Mouse (Mus musculus) liver, embryonic 15.5 days (tissue): Measurements from ENCODE around the gene Itsn1. TPM values are rescaled to one million over a fixed set of nuclear protein-coding genes. Genes with fewer than 3 reads are reported as not detected.
A peak's percentile ranks its signal among the peaks of the same experiment; 100 is the strongest.

Experiments
- ATAC-seq: fragments of 200-750 bp; cut with Nextera tagmentation; 2 replicates; pipeline ENCODE4 v1.8.0; 2017; ENCODE audit warnings: moderate number of reproducible peaks, mild to moderate bottlenecking, moderate library complexity; ENCODE audit not compliant: insufficient read depth
- H3K27ac ChIP-seq: fragments of 300-500 bp; sonication (generic); replicated peaks from 2 replicates; pipeline ENCODE4 v1.5.1; 2015; ENCODE audit warnings: mild to moderate bottlenecking, inconsistent platforms
- H3K27me3 ChIP-seq: fragments of 300-500 bp; sonication (generic); 2 replicates; pipeline ENCODE4 v1.6.1; 2015; ENCODE audit warnings: mild to moderate bottlenecking, inconsistent platforms
- H3K36me3 ChIP-seq: fragments of 300-500 bp; sonication (generic); replicated peaks from 2 replicates; pipeline ENCODE4 v1.6.1; 2015; ENCODE audit warnings: moderate library complexity, mild to moderate bottlenecking, inconsistent platforms
- H3K4me1 ChIP-seq: fragments of 300-500 bp; sonication (generic); replicated peaks from 2 replicates; pipeline ENCODE4 v1.6.1; 2015; ENCODE audit warnings: inconsistent platforms
- H3K4me2 ChIP-seq: fragments of 300-500 bp; sonication (generic); 2 replicates; pipeline ENCODE4 v1.6.1; 2015; ENCODE audit warnings: moderate library complexity, mild to moderate bottlenecking, inconsistent platforms
- H3K4me3 ChIP-seq: fragments of 300-500 bp; sonication (generic); replicated peaks from 2 replicates; pipeline ENCODE4 v1.5.1; 2015; ENCODE audit warnings: mild to moderate bottlenecking, inconsistent platforms
- H3K9ac ChIP-seq: fragments of 300-500 bp; sonication (generic); 2 replicates; pipeline ENCODE4 v1.6.1; 2015; ENCODE audit warnings: moderate library complexity, mild to moderate bottlenecking, inconsistent platforms
- H3K9me3 ChIP-seq: fragments of 300-500 bp; sonication (generic); replicated peaks from 2 replicates; pipeline ENCODE4 v1.6.1; 2016; ENCODE audit warnings: inconsistent platforms
- WGBS: fragments of 180-500 bp; shearing (Covaris S2); methylation state at CpG from one replicate; pipeline ENCODE4 v1.1.7; 2015; ENCODE audit warnings: mixed read lengths; ENCODE audit not compliant: insufficient replicate concordance; 5-methylcytosine and 5-hydroxymethylcytosine counted together
- polyA plus RNA-seq: library from polyadenylated mRNA; unstranded; fragments of >200 nt; fragmentation: Nextera tagmentation; extraction: Ambion mirVana; gene quantifications from 2 replicates; pipeline ENCODE4 v1.2.1, GENCODE M21; 2015

Itsn1 gene
- polyA plus RNA-seq, 1 experiment from 2014 or later: 50.4 TPM

DNA sequence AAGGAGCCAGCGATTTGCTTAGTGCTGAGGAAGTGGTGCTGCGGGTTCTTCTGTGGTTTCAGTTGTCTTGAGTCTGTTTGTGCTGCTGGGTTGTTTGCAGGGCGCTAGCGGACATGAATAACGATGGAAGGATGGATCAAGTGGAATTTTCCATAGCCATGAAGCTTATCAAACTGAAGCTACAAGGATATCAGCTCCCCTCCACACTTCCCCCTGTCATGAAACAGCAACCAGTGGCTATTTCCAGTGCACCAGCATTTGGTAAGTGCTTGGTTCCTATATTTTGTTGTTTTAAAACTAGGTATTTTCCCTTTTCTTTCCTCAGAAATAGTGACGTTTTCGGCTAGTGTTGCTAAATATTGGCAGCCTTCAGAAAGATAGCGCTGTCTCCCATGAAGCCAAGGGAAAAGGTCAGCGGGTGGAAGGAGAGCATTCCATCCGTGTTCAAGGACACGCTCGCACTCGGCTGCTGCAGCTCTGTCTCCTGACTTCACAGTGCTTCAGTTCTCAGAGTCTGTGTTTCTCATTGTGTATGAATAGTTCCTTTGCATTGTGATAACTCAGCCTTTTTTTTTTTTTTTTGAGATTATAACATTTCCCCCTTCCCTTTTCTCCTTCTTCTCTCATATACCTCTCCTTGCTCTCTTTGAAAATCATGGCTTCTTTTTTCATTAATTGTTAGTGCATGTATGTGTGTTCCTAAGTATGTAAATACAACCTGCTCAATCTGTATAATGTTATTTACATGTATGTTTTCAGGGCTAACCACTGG lies 64.6 kb downstream of the Itsn1 start:
- H3K27me3 ChIP-seq: peaks cover 48% of the 10 kb centered on the region
- WGBS: 20% methylated on average over 13 of the region's 13 CpGs
- no peaks in the 10 kb centered on the region for H3K9me3 ChIP-seq
- peaks cover 31% of the 10 kb centered on the region for H3K4me1 ChIP-seq
- H3K36me3 ChIP-seq: no peaks in the 10 kb centered on the region
- H3K27ac ChIP-seq: 0 out of 2 replicates have a peak overlapping the region, but pooled peaks have one; percentile 7
- H3K4me3 ChIP-seq: no peak overlapping the region
- H3K4me2 ChIP-seq: peak overlapping the region; percentile 27
- no peak for ATAC-seq
- H3K9ac ChIP-seq: no peak overlapping the region

DNA sequence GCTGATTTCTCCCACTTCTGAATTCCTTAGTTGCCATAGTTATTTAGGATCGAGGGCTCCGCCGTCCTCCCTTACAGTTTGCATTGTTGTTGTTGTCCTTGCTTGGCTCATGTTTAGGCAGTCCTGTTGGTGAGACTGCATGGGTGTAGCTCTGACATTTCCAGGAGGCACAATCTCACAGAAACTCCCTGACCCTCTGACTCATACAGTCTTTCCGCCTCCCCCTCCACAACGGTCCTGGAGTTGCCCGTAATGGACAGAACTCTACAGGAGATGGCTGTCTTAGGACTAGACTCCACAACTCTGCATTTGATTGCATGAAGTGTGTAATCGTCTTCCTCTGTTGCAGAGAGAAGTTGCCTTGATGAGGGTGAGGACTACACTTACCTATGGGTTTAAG lies 65.2 kb downstream of the Itsn1 start:
- Histone ChIP-seq H3K36me3 (no peaks in the 10 kb centered on the region), H3K4me2 (no peak overlapping the region), H3K9ac (no peak overlapping the region), H3K27ac (peak overlapping the region; percentile 46; the same call in 1 of the 2 replicates), H3K4me3 (no peak overlapping the region), H3K4me1 (peaks cover 31% of the 10 kb centered on the region), H3K9me3 (no peaks in the 10 kb centered on the region), H3K27me3 (peaks cover 48% of the 10 kb centered on the region)
- WGBS: 56% methylated on average over 7 of the region's 7 CpGs
- no peak for ATAC-seq

DNA sequence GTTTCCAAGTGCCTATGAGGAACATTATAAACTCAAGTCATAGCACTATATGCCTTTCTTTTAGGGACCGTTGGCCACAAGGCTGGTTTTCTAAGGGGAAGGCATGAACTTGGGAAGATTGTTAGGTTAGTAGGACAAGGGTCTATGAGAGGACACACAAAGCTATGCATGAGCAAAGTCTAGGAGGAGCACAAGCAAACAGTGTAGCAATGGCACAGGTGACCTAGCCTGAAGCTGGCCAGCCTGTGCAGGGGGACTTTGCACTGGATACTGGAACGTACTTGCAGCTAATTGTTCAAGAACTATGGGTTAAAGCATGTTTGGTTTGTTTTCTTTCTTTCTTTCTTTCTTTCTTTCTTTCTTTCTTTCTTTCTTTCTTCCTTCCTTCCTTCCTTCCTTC lies 66.0 kb downstream of the Itsn1 start:
- Histone ChIP-seq H3K9ac (no peak overlapping the region), H3K4me2 (no peak overlapping the region), H3K4me1 (peaks cover 24% of the 10 kb centered on the region), H3K4me3 (no peak overlapping the region), H3K36me3 (no peaks in the 10 kb centered on the region), H3K27me3 (peaks cover 48% of the 10 kb centered on the region), H3K27ac (peak overlapping the region; percentile 46; the same call in 1 of the 2 replicates), H3K9me3 (no peaks in the 10 kb centered on the region)
- ATAC-seq: peak; percentile 77
- WGBS: 60% methylated on average over 2 of the region's 2 CpGs

- Histone ChIP-seq H3K27ac (no peak overlapping the region), H3K36me3 (no peaks in the 10 kb centered on the region), H3K27me3 (peaks cover 48% of the 10 kb centered on the region), H3K4me3 (no peak overlapping the region), H3K9me3 (no peaks in the 10 kb centered on the region), H3K4me2 (no peak overlapping the region), H3K9ac (no peak overlapping the region), H3K4me1 (peaks cover 18% of the 10 kb centered on the region)
- no peak for ATAC-seq
- WGBS: 79% methylated on average over 9 of the region's 9 CpGs
Observed at GRCm38 (mm10) chr16:91795606-91796005, 66.5 kb downstream of the Itsn1 start.

GRCm38 (mm10) chr16:91801426-91801825 lies 72.3 kb downstream of the Itsn1 start:
- Histone ChIP-seq H3K27ac (peak overlapping the region; percentile 30), H3K4me3 (no peak overlapping the region), H3K4me2 (no peak overlapping the region), H3K4me1 (peaks cover 45% of the 10 kb centered on the region), H3K27me3 (peaks cover 9% of the 10 kb centered on the region; the same call in 1 of the 2 replicates), H3K9ac (no peak overlapping the region), H3K36me3 (peaks cover 15% of the 10 kb centered on the region; the same call in 1 of the 2 replicates), H3K9me3 (no peaks in the 10 kb centered on the region)
- WGBS: 85% methylated on average over 13 of the region's 13 CpGs
- ATAC-seq: no peak

- no peak overlapping the region for H3K4me3 ChIP-seq
- H3K4me1 ChIP-seq: peaks cover 50% of the 10 kb centered on the region
- H3K27me3 ChIP-seq: no peaks in the 10 kb centered on the region
- H3K36me3 ChIP-seq: peaks cover 24% of the 10 kb centered on the region
- H3K4me2 ChIP-seq: no peak overlapping the region
- ATAC-seq: no peak
- H3K9me3 ChIP-seq: no peaks in the 10 kb centered on the region
- WGBS: 58% methylated on average over 5 of the region's 5 CpGs
- peak overlapping the region; percentile 97 for H3K27ac ChIP-seq
- H3K9ac ChIP-seq: no peak overlapping the region
Observed at GRCm38 (mm10) chr16:91802461-91803062, 73.5 kb downstream of the Itsn1 start.

DNA sequence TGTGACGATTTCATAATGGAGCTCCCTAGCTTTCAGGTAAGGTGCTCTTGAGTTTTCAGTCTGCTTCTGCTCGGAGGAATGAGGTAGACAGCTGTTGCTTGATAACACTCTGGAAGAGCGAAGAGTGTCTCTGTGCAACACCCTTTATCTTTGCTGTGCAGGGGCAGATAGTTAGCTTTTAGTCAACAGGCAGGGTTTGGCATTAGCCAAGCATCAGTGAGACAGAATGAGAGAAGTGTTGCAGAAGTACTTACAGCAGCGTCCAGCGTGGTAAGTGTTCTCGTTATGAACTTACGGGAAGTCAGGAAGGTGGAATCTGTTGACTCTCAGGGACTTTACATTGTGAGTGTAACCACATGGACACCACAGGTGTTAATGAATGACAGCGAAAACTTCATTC lies 75.3 kb downstream of the Itsn1 start:
- Histone ChIP-seq H3K36me3 (peaks cover 37% of the 10 kb centered on the region), H3K9ac (peak overlapping the region; percentile 69), H3K4me3 (peak overlapping the region; percentile 65), H3K4me2 (peak overlapping the region; percentile 59), H3K4me1 (peaks cover 52% of the 10 kb centered on the region), H3K9me3 (no peaks in the 10 kb centered on the region), H3K27ac (peak overlapping the region; percentile 97), H3K27me3 (no peaks in the 10 kb centered on the region)
- ATAC-seq: peak; percentile 97
- 23% methylated on average over 8 of the region's 8 CpGs for WGBS

DNA sequence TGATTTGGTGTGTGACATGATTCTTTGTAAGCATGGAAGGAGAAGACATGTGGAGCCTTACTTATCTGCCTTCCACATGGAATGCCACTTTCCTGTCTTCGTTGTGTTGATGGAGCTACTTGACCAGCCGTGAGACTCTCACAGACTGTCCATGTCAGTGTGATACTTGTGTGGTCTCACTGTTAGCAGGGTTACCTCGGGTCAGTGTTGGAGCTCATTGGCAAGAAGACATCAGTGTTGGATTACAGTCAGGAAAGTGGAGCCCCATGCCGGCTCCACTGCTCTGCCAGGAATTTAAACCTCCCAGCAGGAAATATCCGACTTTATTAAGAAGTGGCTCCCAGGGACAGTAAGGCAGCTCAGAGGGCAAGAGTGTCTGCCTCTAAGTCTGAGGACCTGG lies 75.8 kb downstream of the Itsn1 start:
- Histone ChIP-seq H3K4me2 (peak overlapping the region; percentile 59), H3K9me3 (no peaks in the 10 kb centered on the region), H3K9ac (peak overlapping the region; percentile 69), H3K36me3 (peaks cover 41% of the 10 kb centered on the region), H3K4me3 (peak overlapping the region; percentile 65), H3K27me3 (no peaks in the 10 kb centered on the region), H3K4me1 (peaks cover 52% of the 10 kb centered on the region), H3K27ac (peak overlapping the region; percentile 97)
- 31% methylated on average over 5 of the region's 5 CpGs for WGBS
- ATAC-seq: peak; percentile 72

DNA sequence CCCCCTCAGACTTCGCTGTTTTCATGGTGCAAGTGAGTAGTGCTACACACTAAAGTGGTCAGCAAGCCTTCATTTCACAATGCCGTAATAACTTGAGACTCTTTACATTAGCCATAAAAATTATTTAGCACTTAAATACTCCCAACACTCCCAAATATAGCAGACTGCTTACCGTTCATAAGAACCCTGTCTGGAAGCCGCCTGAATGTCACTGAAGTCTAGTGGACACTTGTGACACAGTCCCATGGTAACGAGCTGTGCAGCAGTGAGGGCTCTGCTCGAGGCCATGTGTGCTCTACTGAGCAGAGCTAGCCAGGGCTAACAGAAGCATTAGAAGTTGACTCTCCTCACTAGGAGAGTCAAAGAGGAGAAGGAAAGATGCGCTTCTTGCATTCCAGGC lies 81.2 kb downstream of the Itsn1 start:
- no peak overlapping the region for H3K9ac ChIP-seq
- H3K9me3 ChIP-seq: no peaks in the 10 kb centered on the region
- H3K36me3 ChIP-seq: peaks cover 87% of the 10 kb centered on the region
- no peak overlapping the region for H3K27ac ChIP-seq
- H3K27me3 ChIP-seq: no peaks in the 10 kb centered on the region
- H3K4me2 ChIP-seq: no peak overlapping the region
- H3K4me1 ChIP-seq: peaks cover 26% of the 10 kb centered on the region
- H3K4me3 ChIP-seq: no peak overlapping the region
- 88% methylated on average over 7 of the region's 7 CpGs for WGBS
- no peak for ATAC-seq

GRCm38 (mm10) chr16:91811339-91811738 lies 82.3 kb downstream of the Itsn1 start:
- Histone ChIP-seq H3K27me3 (no peaks in the 10 kb centered on the region), H3K4me3 (no peak overlapping the region), H3K4me2 (no peak overlapping the region), H3K9ac (no peak overlapping the region), H3K4me1 (peaks cover 18% of the 10 kb centered on the region), H3K36me3 (peaks cover 90% of the 10 kb centered on the region), H3K27ac (no peak overlapping the region), H3K9me3 (no peaks in the 10 kb centered on the region)
- WGBS: 73% methylated on average over 7 of the region's 7 CpGs
- ATAC-seq: no peak

DNA sequence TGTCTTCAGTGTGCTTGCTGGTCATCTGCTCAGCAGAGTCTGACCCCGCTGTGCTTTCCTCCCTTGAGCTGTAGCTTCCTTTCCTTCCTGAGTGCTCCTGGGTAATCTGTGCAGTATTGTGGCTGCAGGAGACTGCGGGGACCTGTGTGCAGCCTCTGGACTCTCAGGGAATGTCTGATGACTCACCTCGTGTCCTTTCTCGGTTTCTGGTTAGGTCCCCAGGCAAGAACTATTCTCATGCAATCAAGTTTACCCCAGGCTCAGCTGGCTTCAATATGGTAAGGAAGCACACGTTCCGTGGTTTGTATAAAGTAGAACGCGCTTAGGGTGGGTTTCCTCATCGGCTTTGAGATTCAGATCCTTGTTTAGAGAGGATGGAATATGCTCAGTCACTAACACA lies 82.8 kb downstream of the Itsn1 start:
- no peak overlapping the region for H3K9ac ChIP-seq

More for the DNA sequence above, 82.8 kb downstream of the Itsn1 start:
- H3K4me2 ChIP-seq: no peak overlapping the region
- no peak overlapping the region for H3K4me3 ChIP-seq
- H3K36me3 ChIP-seq: peaks cover 92% of the 10 kb centered on the region
- 64% methylated on average over 9 of the region's 9 CpGs for WGBS
- H3K4me1 ChIP-seq: peaks cover 15% of the 10 kb centered on the region
- ATAC-seq: no peak
- H3K27me3 ChIP-seq: 0 out of 2 replicates have a peak, but pooled peaks cover 3% of the 10 kb centered on the region
- H3K9me3 ChIP-seq: no peaks in the 10 kb centered on the region
- H3K27ac ChIP-seq: 0 out of 2 replicates have a peak overlapping the region, but pooled peaks have one; percentile 10
